Mouse (Mus musculus): Measurements from ENCODE around the gene Aven. TPM values are rescaled to one million over a fixed set of nuclear protein-coding genes. Genes with fewer than 3 reads are reported as not detected.

The Aven gene
- polyA plus RNA-seq, 1 experiment from 2014 or later: 3.2 TPM

- H3K4me2 ChIP-seq (ENCODE audit: low read length): no peak overlapping the region
- H3K4me1 ChIP-seq (ENCODE audit: control insufficient read depth, insufficient read depth, low read length): no peaks in the 10 kb centered on the region
- no peaks in the 10 kb centered on the region for H3K9me3 ChIP-seq (ENCODE audit: control insufficient read depth, low read length)
- H3K36me3 ChIP-seq (ENCODE audit: control insufficient read depth, insufficient read depth, low read length): no peaks in the 10 kb centered on the region
- no peak overlapping the region for H3K4me3 ChIP-seq (replicated peaks; ENCODE audit: low read depth, low read length)
- 93% methylated on average over 7 of the region's 7 CpGs for WGBS
- no peak overlapping the region for H3K27ac ChIP-seq (replicated peaks; ENCODE audit: low read depth, low read length)
- ATAC-seq (ENCODE audit: low FRiP score, low TSS enrichment) (no peak), DNase-seq (no peak)
- no peak overlapping the region for H3K9ac ChIP-seq (replicated peaks; ENCODE audit: low read length)
- no peaks in the 10 kb centered on the region for H3K27me3 ChIP-seq (ENCODE audit: control insufficient read depth, insufficient read depth, low read length)
Observed at GRCm38 (mm10) chr2:112561549-112561948, 68.8 kb downstream of the Aven start.

- 97% methylated on average over 1 of the region's 1 CpGs for WGBS
Observed at GRCm38 (mm10) chr2:112565060-112565459, 72.3 kb downstream of the Aven start.

GRCm38 (mm10) chr2:112566290-112567085 is 73.7 kb downstream of the Aven start:
- Histone ChIP-seq H3K4me2 (ENCODE audit: low read length) (no peak overlapping the region), H3K4me3 (replicated peaks; ENCODE audit: low read depth, low read length) (no peak overlapping the region), H3K4me1 (ENCODE audit: control insufficient read depth, insufficient read depth, low read length) (no peaks in the 10 kb centered on the region), H3K36me3 (ENCODE audit: control insufficient read depth, insufficient read depth, low read length) (no peaks in the 10 kb centered on the region), H3K27ac (replicated peaks; ENCODE audit: low read depth, low read length) (no peak overlapping the region), H3K9ac (replicated peaks; ENCODE audit: low read length) (no peak overlapping the region), H3K27me3 (ENCODE audit: control insufficient read depth, insufficient read depth, low read length) (no peaks in the 10 kb centered on the region), H3K9me3 (ENCODE audit: control insufficient read depth, low read length) (no peaks in the 10 kb centered on the region)
- ATAC-seq (ENCODE audit: low FRiP score, low TSS enrichment) (peak; percentile 53), DNase-seq (peak; percentile 12)
- WGBS: 68% methylated on average over 4 of the region's 4 CpGs

More at GRCm38 (mm10) chr2:112565060-112565459, 72.3 kb downstream of the Aven start:
- H3K27me3 ChIP-seq (ENCODE audit: control insufficient read depth, insufficient read depth, low read length): no peaks in the 10 kb centered on the region
- DNase-seq (no peak), ATAC-seq (ENCODE audit: low FRiP score, low TSS enrichment) (no peak)
- no peak overlapping the region for H3K4me2 ChIP-seq (ENCODE audit: low read length)
- H3K9me3 ChIP-seq (ENCODE audit: control insufficient read depth, low read length): no peaks in the 10 kb centered on the region
- no peak overlapping the region for H3K9ac ChIP-seq (replicated peaks; ENCODE audit: low read length)
- H3K27ac ChIP-seq (replicated peaks; ENCODE audit: low read depth, low read length): no peak overlapping the region
- no peaks in the 10 kb centered on the region for H3K4me1 ChIP-seq (ENCODE audit: control insufficient read depth, insufficient read depth, low read length)
- no peak overlapping the region for H3K4me3 ChIP-seq (replicated peaks; ENCODE audit: low read depth, low read length)
- H3K36me3 ChIP-seq (ENCODE audit: control insufficient read depth, insufficient read depth, low read length): no peaks in the 10 kb centered on the region

- Histone ChIP-seq H3K9ac (replicated peaks; ENCODE audit: low read length) (no peak overlapping the region), H3K9me3 (ENCODE audit: control insufficient read depth, low read length) (no peaks in the 10 kb centered on the region), H3K27me3 (ENCODE audit: control insufficient read depth, insufficient read depth, low read length) (no peaks in the 10 kb centered on the region), H3K27ac (replicated peaks; ENCODE audit: low read depth, low read length) (no peak overlapping the region), H3K4me3 (replicated peaks; ENCODE audit: low read depth, low read length) (no peak overlapping the region), H3K36me3 (ENCODE audit: control insufficient read depth, insufficient read depth, low read length) (no peaks in the 10 kb centered on the region), H3K4me1 (ENCODE audit: control insufficient read depth, insufficient read depth, low read length) (no peaks in the 10 kb centered on the region), H3K4me2 (ENCODE audit: low read length) (no peak overlapping the region)
- no peak for ATAC-seq (ENCODE audit: low FRiP score, low TSS enrichment)
- DNase-seq: no peak
- 92% methylated on average over 4 of the region's 4 CpGs for WGBS
Observed at GRCm38 (mm10) chr2:112567786-112568185, 75.0 kb downstream of the Aven start.

GRCm38 (mm10) chr2:112590985-112591384 is 98.2 kb downstream of the Aven start:
- no peak for ATAC-seq (ENCODE audit: low FRiP score, low TSS enrichment)
- Histone ChIP-seq H3K4me2 (ENCODE audit: low read length) (no peak overlapping the region), H3K9me3 (ENCODE audit: control insufficient read depth, low read length) (no peaks in the 10 kb centered on the region), H3K4me1 (ENCODE audit: control insufficient read depth, insufficient read depth, low read length) (no peaks in the 10 kb centered on the region), H3K27ac (replicated peaks; ENCODE audit: low read depth, low read length) (no peak overlapping the region), H3K27me3 (ENCODE audit: control insufficient read depth, insufficient read depth, low read length) (no peaks in the 10 kb centered on the region), H3K36me3 (ENCODE audit: control insufficient read depth, insufficient read depth, low read length) (no peaks in the 10 kb centered on the region), H3K9ac (replicated peaks; ENCODE audit: low read length) (no peak overlapping the region), H3K4me3 (replicated peaks; ENCODE audit: low read depth, low read length) (no peak overlapping the region)
- 73% methylated on average over 7 of the region's 7 CpGs for WGBS
- DNase-seq: no peak

- 17% methylated on average over 6 of the region's 6 CpGs for WGBS
- Histone ChIP-seq H3K9ac (replicated peaks; ENCODE audit: low read length) (no peak overlapping the region), H3K4me3 (replicated peaks; ENCODE audit: low read depth, low read length) (no peak overlapping the region), H3K27me3 (ENCODE audit: control insufficient read depth, insufficient read depth, low read length) (no peaks in the 10 kb centered on the region), H3K9me3 (ENCODE audit: control insufficient read depth, low read length) (no peaks in the 10 kb centered on the region), H3K4me2 (ENCODE audit: low read length) (no peak overlapping the region), H3K4me1 (ENCODE audit: control insufficient read depth, insufficient read depth, low read length) (no peaks in the 10 kb centered on the region), H3K27ac (replicated peaks; ENCODE audit: low read depth, low read length) (peak overlapping the region; percentile 3; the same call in 1 of the 2 replicates), H3K36me3 (ENCODE audit: control insufficient read depth, insufficient read depth, low read length) (no peaks in the 10 kb centered on the region)
- peak; percentile 53 for DNase-seq
- no peak for ATAC-seq (ENCODE audit: low FRiP score, low TSS enrichment)
Observed at GRCm38 (mm10) chr2:112591451-112591871, 98.7 kb downstream of the Aven start.

- Histone ChIP-seq H3K9me3 (ENCODE audit: control insufficient read depth, low read length) (no peaks in the 10 kb centered on the region), H3K4me3 (replicated peaks; ENCODE audit: low read depth, low read length) (no peak overlapping the region), H3K4me1 (ENCODE audit: control insufficient read depth, insufficient read depth, low read length) (no peaks in the 10 kb centered on the region), H3K36me3 (ENCODE audit: control insufficient read depth, insufficient read depth, low read length) (no peaks in the 10 kb centered on the region), H3K4me2 (ENCODE audit: low read length) (no peak overlapping the region), H3K27ac (replicated peaks; ENCODE audit: low read depth, low read length) (no peak overlapping the region), H3K9ac (replicated peaks; ENCODE audit: low read length) (no peak overlapping the region), H3K27me3 (ENCODE audit: control insufficient read depth, insufficient read depth, low read length) (no peaks in the 10 kb centered on the region)
- DNase-seq (no peak), ATAC-seq (ENCODE audit: low FRiP score, low TSS enrichment) (no peak)
- 71% methylated on average over 2 of the region's 2 CpGs for WGBS
Observed at GRCm38 (mm10) chr2:112593322-112593721, 100.6 kb downstream of the Aven start.

GRCm38 (mm10) chr2:112593781-112594180 is 101.0 kb downstream of the Aven start:
- Histone ChIP-seq H3K4me1 (ENCODE audit: control insufficient read depth, insufficient read depth, low read length) (no peaks in the 10 kb centered on the region), H3K36me3 (ENCODE audit: control insufficient read depth, insufficient read depth, low read length) (no peaks in the 10 kb centered on the region), H3K27ac (replicated peaks; ENCODE audit: low read depth, low read length) (no peak overlapping the region), H3K9ac (replicated peaks; ENCODE audit: low read length) (no peak overlapping the region), H3K27me3 (ENCODE audit: control insufficient read depth, insufficient read depth, low read length) (no peaks in the 10 kb centered on the region), H3K9me3 (ENCODE audit: control insufficient read depth, low read length) (no peaks in the 10 kb centered on the region), H3K4me3 (replicated peaks; ENCODE audit: low read depth, low read length) (no peak overlapping the region), H3K4me2 (ENCODE audit: low read length) (no peak overlapping the region)
- DNase-seq (no peak), ATAC-seq (ENCODE audit: low FRiP score, low TSS enrichment) (no peak)
- 93% methylated on average over 2 of the region's 2 CpGs for WGBS

- no peak for ATAC-seq (ENCODE audit: low FRiP score, low TSS enrichment)
- no peaks in the 10 kb centered on the region for H3K4me1 ChIP-seq (ENCODE audit: control insufficient read depth, insufficient read depth, low read length)
- no peaks in the 10 kb centered on the region for H3K9me3 ChIP-seq (ENCODE audit: control insufficient read depth, low read length)
- H3K36me3 ChIP-seq (ENCODE audit: control insufficient read depth, insufficient read depth, low read length): no peaks in the 10 kb centered on the region
- 82% methylated on average over 3 of the region's 3 CpGs for WGBS
- H3K4me2 ChIP-seq (ENCODE audit: low read length): no peak overlapping the region
- no peak overlapping the region for H3K9ac ChIP-seq (replicated peaks; ENCODE audit: low read length)
- H3K27ac ChIP-seq (replicated peaks; ENCODE audit: low read depth, low read length): no peak overlapping the region
- no peak for DNase-seq
- H3K4me3 ChIP-seq (replicated peaks; ENCODE audit: low read depth, low read length): no peak overlapping the region
- H3K27me3 ChIP-seq (ENCODE audit: control insufficient read depth, insufficient read depth, low read length): no peaks in the 10 kb centered on the region
Observed at GRCm38 (mm10) chr2:112595807-112596206, 103.0 kb downstream of the Aven start.
